Mouse (Mus musculus) right cerebral cortex, postnatal 25 days (tissue): Measurements from ENCODE around the gene Xdh.

Experiments used
- DNase-seq: peaks from one replicate; pipeline ENCODE4 v3.0.0; 2022

Xdh gene

GRCm38 (mm10) chr17:73950062-73950735, at the start of gene Xdh:
TSS of gene Xdh (minus strand) at chr17:73950196.
- no peak for DNase-seq

DNA sequence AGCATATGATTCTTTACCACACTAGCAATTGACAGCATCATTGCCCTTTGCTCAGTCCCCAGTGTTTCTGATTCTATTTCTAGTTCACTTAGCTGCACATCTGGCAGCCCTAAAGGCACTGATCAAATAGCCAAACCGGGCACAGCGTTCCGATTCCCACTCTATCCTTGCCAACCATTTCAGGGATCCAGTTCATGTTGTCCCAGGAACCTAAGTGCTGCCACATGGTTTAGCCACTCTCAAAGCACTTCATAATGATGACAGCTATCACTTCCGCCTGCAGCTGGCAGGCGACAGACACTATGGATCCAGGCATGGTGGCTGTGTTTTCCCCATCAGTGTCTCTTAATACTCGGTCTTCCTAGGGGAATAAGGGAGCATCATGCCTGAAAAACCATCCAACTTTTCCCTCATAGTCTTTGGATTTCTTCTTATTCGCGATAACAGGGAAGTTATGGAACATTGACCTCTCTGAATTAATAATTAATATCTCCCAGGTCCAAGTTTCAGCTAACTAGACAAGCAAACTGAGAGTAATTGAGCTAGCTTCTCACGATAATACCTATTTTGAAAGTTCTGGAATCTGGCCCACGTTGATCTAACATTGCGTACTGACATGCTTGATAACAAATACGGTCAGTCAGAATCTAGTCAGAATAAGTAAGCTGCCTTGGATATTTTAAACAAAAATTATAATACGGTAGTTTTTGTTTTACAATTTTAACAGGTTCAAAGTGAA, 46.1 kb upstream of the Xdh start:
- no peak for DNase-seq

- no peak for DNase-seq
These were observed 41.3 kb upstream of the Xdh start for GRCm38 (mm10) chr17:73991264-73991663.

GRCm38 (mm10) chr17:73986571-73986970, 36.6 kb upstream of the Xdh start:
- no peak for DNase-seq

GRCm38 (mm10) chr17:73985936-73986335, 35.9 kb upstream of the Xdh start:
- DNase-seq = no peak

DNA sequence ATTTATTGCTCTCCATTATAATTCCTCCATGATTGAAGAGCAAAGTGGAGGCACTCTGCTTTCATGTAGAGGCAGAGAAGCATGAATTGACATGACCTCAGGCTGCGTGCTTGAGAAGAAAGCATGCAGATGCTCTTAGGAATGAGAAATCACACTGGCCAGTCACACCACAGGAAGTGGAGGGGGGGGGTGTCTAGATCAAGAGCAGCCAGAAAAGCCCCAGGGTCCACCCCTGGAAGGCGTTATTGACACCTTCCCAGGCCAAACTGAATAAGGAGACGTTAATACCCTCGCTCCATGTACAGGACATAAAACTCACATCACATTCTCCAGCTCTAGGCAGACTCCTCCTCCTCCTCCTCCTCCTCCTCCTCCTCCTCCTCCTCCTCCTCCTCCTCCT, 34.5 kb upstream of the Xdh start:
- DNase-seq = no peak

DNA sequence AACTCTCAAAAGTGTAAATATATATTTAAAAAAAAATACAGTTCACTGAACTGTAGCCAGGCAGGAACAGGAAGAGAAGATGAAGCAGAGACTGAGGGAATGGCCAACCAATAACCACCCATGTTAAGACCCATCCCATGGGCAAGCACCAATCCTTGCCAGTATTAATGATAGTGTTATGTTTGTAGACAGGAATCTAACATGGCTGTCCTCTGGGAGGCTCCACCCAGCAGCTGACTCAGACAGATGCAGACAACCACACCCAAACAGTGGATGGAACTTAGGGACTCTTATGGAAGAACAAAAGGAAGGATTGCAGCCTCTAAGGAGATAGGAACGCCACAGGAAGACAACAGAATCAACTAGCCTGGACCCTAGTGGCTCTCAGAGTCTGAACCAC, 32.9 kb upstream of the Xdh start:
- no peak for DNase-seq

DNA sequence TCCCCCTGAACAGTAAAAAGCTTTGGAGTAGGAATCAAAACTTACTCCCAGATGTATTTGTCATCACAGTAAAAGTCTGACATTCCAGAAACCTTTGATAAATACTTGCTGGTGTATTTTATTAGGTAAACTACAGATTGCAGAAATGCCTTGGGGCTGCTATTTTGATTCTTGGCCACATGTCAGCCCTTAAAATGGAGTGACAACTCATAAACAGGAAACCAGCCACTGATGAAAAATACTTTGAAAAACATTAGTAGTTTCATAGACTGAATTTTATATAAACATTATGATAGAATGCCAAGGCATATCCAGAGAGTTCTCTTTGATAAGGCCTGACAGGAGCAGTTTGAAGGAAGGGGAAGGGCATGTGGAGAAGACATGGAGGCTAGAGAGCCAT, 26.1 kb upstream of the Xdh start:
- no peak for DNase-seq

- DNase-seq = no peak
These were observed 22.7 kb upstream of the Xdh start for GRCm38 (mm10) chr17:73972648-73973047.

DNA sequence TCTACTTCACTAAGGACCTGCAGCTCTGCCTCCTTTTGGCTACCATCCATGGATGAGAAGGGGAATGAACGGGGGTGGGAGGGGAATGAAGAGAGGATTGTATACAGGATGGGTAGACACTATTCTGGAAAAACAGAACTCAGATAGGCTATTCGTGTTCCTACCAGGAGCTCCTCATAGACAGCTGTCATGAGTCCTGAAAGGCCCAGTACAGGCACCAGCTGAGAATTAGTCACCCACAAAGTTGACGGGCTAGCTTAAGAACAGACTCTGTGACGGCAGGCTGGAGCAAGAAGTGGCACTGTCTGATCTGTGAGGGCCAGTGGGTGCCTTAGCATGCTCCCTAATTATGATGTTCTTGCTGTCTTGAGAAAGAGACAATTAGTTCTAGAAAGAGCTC, 21.3 kb upstream of the Xdh start:
- no peak for DNase-seq

- no peak for DNase-seq
These were observed 20.5 kb upstream of the Xdh start for GRCm38 (mm10) chr17:73970361-73971027.

- no peak for DNase-seq
These were observed 14.9 kb upstream of the Xdh start for GRCm38 (mm10) chr17:73964856-73965255.

DNA sequence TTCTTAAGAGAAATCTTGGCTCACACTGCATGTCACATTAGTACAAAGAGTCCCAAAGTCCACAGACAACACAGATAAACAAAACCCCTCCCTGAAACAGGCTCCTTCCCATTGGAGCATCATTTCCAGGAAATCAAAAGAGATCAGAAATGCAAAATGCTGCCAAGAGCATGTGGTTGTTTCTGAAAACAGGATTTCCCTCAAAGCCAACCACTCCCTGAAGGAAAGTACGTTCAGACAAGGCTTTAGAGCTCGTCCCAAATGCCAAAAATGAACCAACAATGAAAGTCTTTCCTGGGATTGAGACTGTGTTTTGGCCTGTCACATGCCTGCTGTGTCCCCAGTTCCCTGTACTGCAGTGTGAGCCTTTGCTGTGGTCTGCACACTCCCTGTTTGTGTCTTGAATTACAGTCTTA, 12.6 kb upstream of the Xdh start:
- no peak for DNase-seq

DNA sequence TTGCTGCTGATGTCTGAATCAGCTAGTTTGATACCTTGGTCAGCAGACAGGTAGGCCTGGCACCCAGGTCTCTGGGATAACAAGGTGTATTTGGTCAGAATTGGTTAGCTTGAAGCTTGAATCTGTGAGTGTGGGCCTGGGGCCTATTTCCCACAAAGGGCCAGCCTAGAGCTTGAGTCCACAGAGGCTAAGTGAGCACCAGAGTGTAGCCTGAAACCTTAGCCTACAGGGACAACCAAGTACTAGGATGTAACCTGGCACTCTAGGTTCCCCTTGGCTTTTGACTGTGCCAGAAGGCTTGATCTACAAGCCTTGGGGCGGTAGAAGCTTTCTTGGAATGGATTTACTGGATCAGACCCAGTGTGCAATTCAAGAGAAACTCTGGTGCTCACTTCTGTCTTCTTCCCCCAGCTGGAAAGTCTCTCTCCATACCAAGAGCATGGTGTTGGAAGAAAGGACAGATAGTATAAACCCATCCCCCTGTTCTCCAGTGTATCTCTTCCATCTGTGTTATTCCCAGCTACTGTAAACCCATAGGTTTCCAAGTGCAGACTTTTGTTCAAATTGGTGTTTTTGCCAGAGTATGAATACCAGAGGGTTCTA, 11.9 kb upstream of the Xdh start:
- no peak for DNase-seq

DNA sequence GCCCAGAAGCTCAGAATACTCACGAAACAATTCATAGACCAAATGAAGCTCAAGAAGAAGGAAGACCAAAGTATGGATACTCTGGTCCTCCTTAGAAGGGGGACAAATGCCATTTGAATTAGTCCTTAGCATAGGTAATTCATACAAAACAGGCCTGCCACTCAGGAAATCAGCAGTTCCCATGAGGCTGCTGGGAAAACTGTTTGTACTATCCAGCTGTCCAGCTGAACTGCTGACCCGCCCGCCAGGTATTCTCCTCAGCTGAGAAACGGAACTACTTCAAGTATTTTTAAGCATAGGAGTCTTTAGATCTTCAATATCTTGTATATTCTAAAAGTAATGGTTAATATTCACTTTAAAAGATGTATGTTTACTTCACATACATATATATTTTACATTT, 10.7 kb upstream of the Xdh start:
- no peak for DNase-seq

DNA sequence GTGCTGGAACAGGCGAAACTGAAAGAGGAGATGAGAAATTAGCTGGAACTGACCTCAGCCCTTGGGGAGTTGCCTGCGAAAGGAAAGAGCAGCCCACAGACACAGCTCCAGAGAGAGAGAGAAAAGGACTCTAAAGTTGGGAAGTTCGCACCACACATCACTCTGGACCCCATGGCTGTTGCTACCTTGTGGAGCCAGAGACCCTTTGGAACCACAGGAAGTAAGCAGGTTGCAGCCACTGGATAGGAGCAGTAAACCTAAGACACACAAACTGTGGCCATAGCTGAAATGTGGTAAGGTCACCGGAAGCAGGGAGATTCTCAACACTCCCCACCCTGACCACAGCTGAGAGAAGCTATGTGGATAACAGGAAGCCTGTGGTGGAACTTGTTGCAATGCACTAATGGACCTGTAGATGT, 2.1 kb upstream of the Xdh start:
- DNase-seq = no peak

- no peak for DNase-seq
These were observed 974 bp upstream of the Xdh start for GRCm38 (mm10) chr17:73950970-73951369.

DNA sequence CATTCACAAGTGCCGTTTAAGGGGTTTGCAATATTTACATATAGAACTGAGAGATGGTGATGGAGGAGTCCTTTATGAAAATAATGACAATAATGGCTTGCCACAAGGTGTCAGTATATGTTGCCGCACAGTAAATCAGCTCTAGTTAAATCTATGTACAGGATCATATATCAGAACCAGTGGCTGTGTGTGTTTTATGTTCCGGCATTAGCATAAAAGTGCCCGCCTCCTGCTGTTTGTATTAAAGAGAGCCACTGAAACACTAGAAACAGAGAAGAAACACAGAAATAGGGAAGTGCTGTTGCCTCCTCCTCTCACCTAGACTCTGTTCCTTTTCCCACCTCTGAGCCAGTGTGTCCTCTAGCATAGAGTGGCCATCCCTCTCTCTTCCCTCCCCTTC, 498 bp downstream of the Xdh start:
- DNase-seq = no peak

DNA sequence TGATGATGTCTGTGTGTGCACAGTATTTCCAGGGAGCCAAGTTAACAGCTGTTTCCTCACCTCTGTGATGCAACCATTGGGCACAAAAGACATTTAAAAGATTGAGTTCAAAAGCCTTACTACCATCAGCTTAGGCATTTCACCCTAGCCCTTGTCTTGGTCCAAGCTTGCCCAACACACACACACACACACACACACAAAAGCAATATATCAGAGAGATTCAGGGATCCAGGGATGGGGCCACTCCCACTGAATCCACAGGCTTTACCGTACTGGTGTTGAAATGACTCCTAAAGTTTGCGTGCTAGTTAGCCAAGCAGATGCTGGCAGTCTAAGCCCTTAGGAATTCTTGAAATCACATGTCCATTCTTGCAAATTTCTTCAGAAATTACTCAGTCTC, 1.2 kb downstream of the Xdh start:
- DNase-seq = no peak

- DNase-seq = no peak
These were observed 2.0 kb downstream of the Xdh start for GRCm38 (mm10) chr17:73948039-73948438.

DNA sequence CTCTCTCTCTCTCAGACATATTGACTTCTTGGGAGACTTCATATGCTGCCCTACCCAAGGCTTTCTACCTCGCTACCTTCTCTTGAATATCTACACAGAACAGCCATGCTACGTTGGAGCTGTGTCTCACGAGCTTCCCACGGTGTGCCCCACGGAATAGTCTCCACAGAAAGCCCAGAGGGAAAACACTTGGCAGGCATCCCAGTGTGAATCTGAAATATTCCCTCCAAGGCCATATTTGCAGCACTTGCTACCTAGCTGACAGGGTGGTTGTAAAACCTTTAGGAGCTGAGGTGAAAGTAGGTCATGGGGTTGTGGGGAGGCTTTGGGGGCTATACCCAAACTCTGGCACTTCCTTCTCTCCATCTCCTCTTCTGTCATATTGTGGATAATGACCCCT, 3.1 kb downstream of the Xdh start:
- no peak for DNase-seq

GRCm38 (mm10) chr17:73944661-73945060, 5.3 kb downstream of the Xdh start:
- no peak for DNase-seq

DNA sequence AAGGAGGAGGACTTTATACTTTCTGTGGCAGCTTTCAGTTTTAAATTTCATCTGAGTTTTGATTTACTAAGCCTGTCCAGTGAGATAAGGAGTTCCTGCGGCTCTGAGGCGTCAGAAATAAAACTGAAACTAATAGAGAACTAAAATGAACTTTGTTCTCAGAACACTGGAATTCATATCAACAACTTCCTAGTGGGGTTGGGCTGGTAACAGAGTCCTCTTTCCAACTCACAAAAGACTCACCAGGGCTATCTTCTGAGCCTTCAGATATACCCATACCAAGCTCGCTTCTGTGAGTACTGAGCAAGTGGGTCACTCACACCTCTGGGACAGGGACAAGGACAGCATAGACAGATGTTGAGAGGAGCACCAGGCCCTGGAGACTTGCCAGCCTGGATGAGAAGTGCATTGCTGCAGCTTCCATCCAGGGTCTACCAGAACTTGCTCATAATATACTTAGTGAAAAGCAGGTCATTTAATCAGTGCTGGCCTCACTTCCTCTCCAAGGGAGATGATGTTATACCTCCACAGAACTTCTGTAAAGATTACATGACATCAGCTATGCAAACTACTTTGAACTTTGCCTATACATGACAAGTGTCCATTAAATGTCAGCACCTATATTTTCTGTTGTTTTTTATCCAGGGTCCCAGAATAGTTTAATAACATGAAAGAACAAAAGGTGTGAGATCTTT, 7.6 kb downstream of the Xdh start:
- DNase-seq = no peak
